Mouse (Mus musculus) adrenal gland, postnatal 14 days (tissue): ENCODE results near the gene Kmt2a. TPM values are rescaled to one million over a fixed set of nuclear protein-coding genes. Genes with fewer than 3 reads are reported as not detected.
A peak's percentile ranks its signal among the peaks of the same experiment; 100 is the strongest.

Source experiments
- DNase-seq: peaks from one replicate; pipeline ENCODE4 v3.0.0; 2021; ENCODE audit warnings: mixed read lengths
- long read RNA-seq, 2 experiments: library from polyadenylated mRNA; stranded (forward); transcript quantifications; one replicate each; pipeline ENCODE4 v2.0.0; 2021
- total RNA-seq: library from RNA; stranded (reverse); gene quantifications from 2 replicates; pipeline ENCODE4 v1.2.3, GENCODE M21; 2021

Kmt2a gene
- 37.2 and 42.9 TPM in 2 replicates for total RNA-seq
- long read RNA-seq, experiment 1, partial matches to known transcripts, result 0 of 10 reads
- long read RNA-seq, experiment 1, other reads (novel, unspliced or antisense), result 10 of 10 reads
- long read RNA-seq, experiment 2, partial matches to known transcripts, result 1 of 16 reads
- long read RNA-seq, experiment 2, other reads (novel, unspliced or antisense), result 15 of 16 reads

- DNase-seq, result peak; percentile 99
Observed at GRCm38 (mm10) chr9:44881221-44881871, at the start of gene Kmt2a. Gene Kmt2a (minus strand): TSS chr9:44881296.

GRCm38 (mm10) chr9:44921543-44921942 is 40.4 kb upstream of the Kmt2a start:
- no peak for DNase-seq

- DNase-seq, result peak; percentile 72
Observed at GRCm38 (mm10) chr9:44921123-44921468, 40.0 kb upstream of the Kmt2a start.

GRCm38 (mm10) chr9:44920374-44921122 is 39.5 kb upstream of the Kmt2a start, which contains the start of gene Atp5l:
Gene Atp5l (minus strand): TSS chr9:44920742.
- DNase-seq, result peak; percentile 90

- DNase-seq, result no peak
Observed at GRCm38 (mm10) chr9:44919606-44920005, 38.5 kb upstream of the Kmt2a start.

- peak; percentile 52 for DNase-seq
Observed at GRCm38 (mm10) chr9:44916196-44916595, 35.1 kb upstream of the Kmt2a start.

- no peak for DNase-seq
Observed at GRCm38 (mm10) chr9:44914706-44915105, 33.6 kb upstream of the Kmt2a start.

- DNase-seq, result no peak
Observed at GRCm38 (mm10) chr9:44911365-44911764, 30.3 kb upstream of the Kmt2a start.

GRCm38 (mm10) chr9:44905620-44906019 is 24.5 kb upstream of the Kmt2a start:
- peak; percentile 27 for DNase-seq

GRCm38 (mm10) chr9:44904964-44905363 is 23.9 kb upstream of the Kmt2a start:
- DNase-seq, result peak; percentile 85

- no peak for DNase-seq
Observed at GRCm38 (mm10) chr9:44903856-44904255, 22.8 kb upstream of the Kmt2a start.

- DNase-seq, result no peak
Observed at GRCm38 (mm10) chr9:44900402-44900801, 19.3 kb upstream of the Kmt2a start.

- no peak for DNase-seq
Observed at GRCm38 (mm10) chr9:44899716-44900115, 18.6 kb upstream of the Kmt2a start.

GRCm38 (mm10) chr9:44897024-44897423 is 15.9 kb upstream of the Kmt2a start:
- no peak for DNase-seq

- DNase-seq, result no peak
Observed at GRCm38 (mm10) chr9:44892664-44893063, 11.6 kb upstream of the Kmt2a start.

GRCm38 (mm10) chr9:44891210-44891609 is 10.1 kb upstream of the Kmt2a start:
- DNase-seq, result no peak

- no peak for DNase-seq
Observed at GRCm38 (mm10) chr9:44890122-44890521, 9.0 kb upstream of the Kmt2a start.

GRCm38 (mm10) chr9:44888114-44888624 is 7.1 kb upstream of the Kmt2a start:
- DNase-seq, result no peak

- no peak for DNase-seq
Observed at GRCm38 (mm10) chr9:44882981-44883569, 2.0 kb upstream of the Kmt2a start.

GRCm38 (mm10) chr9:44882436-44882980 is 1.4 kb upstream of the Kmt2a start:
- DNase-seq, result peak; percentile 80

- peak; percentile 79 for DNase-seq
Observed at GRCm38 (mm10) chr9:44881941-44882435, 892 bp upstream of the Kmt2a start.
